Mouse (Mus musculus): ENCODE measurements around the gene Ssc4d.

The Ssc4d gene

GRCm38 (mm10) chr5:135975893-135976668 is 1.8 kb upstream of the Ssc4d start:
- DNase-seq = no peak

- DNase-seq = no peak
These were observed 2.5 kb downstream of the Ssc4d start for GRCm38 (mm10) chr5:135971876-135972275.

- no peak for DNase-seq
These were observed 4.1 kb downstream of the Ssc4d start for GRCm38 (mm10) chr5:135970247-135970646.

DNA sequence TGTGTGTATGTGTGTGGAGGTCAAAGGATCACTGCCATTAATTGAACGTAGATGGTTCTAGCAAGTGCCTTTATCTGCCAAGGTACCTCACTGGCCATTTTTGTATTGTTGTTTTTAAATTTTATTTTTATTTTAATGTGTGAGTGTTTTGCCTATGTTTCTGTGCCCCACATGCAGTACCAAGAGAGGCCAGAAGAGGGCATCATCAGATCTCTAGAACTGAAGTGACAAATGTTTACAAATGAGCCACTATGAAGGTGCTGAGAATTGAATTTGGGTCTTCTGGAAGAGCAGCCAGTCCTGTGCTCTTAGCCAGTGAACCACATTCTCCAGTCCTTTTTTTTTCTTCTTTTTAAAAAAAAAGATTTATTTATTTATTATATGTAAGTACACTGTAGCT is 5.5 kb downstream of the Ssc4d start:
- DNase-seq = peak; percentile 65

GRCm38 (mm10) chr5:135966866-135967265 is 7.5 kb downstream of the Ssc4d start:
- DNase-seq = no peak

DNA sequence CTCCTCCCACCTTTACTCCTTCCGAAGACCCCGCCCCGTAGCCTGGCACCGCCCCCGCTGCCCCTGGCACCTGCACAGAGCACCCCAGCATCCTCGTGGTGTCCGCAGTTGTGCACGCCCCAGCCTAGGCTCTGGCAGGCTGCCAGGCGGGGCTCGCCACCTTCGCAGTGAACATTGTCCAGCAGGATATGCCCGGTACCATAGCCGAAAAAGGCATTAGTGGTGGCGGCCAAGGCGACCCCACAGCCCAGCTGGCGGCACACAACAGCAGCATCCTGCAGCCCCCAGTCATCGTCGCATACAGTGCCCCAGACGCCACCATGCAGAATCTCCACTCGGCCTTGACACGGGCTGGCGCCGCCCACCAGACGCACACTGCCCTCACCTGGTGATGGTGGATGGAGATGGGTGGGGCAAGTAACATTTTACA is 8.8 kb downstream of the Ssc4d start:
- DNase-seq = peak; percentile 36

GRCm38 (mm10) chr5:135963280-135963627 is 11.1 kb downstream of the Ssc4d start:
- no peak for DNase-seq

GRCm38 (mm10) chr5:135962492-135963279 is 11.6 kb downstream of the Ssc4d start:
- peak; percentile 100 for DNase-seq

DNA sequence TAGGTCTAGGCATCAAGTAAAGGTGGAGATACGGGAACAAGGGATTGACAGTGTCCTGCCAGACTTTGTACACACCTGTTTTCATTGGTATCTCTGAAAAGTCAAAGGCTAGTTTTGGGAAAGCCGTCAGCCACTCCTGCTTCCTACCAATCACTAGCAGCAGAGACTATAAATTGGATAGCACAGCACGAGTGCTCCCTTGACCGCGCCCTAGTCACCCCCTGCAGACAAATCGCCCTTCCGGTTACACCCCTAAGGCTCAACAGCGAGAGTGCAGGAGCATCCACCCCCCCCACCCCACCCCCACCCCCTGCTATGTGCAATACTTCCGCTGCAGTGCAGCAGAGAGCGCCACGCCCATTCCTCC is 12.2 kb downstream of the Ssc4d start:
- DNase-seq = no peak

GRCm38 (mm10) chr5:135960909-135961635 is 13.3 kb downstream of the Ssc4d start:
- no peak for DNase-seq

DNA sequence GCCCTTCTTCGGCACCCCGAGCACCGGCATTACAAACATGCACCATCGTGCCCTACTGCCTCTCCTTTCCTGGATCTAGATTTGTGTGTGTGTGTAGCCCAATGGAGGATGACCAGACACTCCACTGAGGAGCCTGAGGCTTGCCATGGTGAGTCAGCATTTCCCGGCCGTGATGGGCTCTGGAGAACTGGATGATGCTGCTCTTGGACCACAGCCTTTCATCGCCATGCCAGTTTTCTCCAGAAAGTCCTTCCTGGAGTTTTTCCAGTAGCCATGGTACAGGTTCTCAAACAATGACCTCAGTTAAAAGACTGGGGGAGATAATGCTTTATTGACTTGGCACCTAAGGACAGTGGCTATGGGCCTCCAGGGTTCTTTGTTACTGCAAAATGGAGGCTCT is 14.4 kb downstream of the Ssc4d start:
- DNase-seq = no peak

DNA sequence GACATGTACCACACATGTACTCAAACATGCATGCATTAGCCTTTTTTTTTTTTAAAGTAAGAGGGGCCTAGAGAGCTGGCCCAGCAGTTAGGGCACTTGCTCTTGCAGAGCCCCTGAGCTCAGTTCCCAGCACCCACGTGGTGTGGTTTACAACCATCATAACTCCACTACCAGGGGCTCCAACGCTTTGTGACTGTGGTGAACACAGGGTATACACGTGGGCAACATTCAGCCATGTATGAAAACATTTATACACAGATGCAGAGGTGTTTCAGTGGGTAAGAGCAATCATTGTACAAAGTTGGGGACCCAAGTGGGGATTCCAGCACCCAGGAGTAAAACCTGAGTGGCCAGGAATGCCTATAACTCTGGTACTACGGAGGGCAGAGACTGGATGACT is 16.0 kb downstream of the Ssc4d start:
- no peak for DNase-seq

GRCm38 (mm10) chr5:135957207-135957974 is 16.9 kb downstream of the Ssc4d start:
- DNase-seq = peak; percentile 99

GRCm38 (mm10) chr5:135956300-135957206 is 17.8 kb downstream of the Ssc4d start:
- no peak for DNase-seq

DNA sequence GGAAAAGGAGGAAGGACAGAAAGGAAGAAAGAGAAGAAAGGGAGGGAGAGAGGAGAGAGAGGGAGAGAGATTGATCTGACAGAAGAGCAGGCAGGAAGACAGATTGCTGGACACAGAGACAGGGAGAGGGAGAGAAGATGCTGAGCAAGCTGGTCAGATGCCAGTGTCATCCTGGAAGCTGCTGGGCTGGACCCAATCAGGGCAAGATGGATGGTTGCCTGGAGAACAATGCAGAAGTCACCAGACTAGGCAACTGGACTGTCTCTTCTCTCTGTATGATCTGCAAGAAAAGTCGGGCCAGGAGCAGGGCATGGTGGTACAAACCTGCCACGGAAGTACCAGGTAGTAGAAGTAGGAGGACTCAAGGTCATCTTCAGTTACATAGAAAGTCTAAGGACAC is 21.5 kb downstream of the Ssc4d start:
- DNase-seq = no peak

DNA sequence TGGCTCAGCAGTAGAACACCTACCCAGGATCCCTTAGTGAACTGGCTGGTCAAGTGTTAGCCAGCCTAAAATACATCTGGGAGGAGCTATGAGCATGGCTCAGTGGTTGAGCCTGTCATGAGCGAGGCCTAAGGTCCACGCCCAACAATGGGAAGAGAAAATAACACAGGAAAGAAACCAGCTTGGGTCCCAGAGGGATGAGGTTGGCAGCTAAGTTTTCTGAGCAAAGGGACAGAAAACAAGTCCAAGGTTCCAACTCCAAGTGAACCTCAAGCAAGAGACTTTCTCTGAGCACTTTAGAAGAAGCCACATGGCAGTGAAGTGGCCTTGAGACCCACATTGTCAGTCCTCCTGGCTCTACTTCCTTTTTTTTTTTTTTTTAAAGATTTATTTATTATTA is 22.7 kb downstream of the Ssc4d start:
- no peak for DNase-seq

DNA sequence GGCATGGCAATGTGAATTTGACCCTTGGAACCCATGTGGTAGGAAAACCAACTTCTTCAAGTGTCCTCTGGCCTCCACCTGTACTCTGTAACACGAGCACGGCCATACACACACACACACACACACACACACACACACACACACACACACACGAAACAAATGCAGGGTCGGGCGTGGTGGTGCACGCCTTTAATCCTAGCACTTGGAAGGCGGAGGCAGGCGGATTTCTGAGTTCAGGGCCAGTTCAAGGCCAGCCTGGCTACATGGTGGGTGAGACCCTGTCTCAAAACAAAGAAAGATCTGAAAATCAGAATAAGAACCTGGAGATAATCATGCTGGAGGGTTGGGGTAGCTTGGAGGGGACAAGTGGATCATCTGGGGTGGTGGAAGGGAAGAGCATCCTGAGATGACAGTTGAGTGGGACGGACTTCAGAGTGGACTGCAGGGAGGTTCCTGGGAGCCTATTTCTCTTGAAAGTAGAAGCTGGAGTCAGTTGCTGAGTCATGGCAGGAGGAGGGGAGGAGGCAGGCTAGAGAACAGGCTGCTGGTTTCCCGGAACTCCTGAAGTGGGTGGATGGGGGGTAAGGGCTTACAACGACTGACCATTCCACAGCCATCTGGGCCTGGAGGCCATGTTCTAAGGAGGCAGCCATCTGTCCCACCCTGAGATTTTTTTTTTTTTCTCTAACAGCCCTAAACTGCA is 23.5 kb downstream of the Ssc4d start:
- peak; percentile 60 for DNase-seq

DNA sequence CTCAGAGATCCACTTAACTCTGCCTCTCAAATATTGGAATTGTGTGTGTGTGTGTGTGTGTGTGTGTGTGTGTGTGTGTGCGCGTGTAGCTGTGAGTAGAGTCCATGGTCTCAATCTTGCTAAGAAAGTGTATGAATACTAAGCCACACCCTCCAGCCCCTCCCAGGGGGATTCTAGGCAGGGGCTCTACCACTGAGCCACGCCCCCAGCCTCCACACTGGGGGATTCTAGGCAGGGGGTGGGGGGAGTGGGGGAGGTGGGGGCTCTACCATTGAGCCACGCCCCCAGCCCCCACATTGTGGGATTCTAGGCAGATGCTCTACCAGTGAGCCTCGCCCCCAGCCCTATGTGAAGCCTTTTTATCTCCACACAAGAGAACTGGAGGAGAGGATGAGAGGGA is 27.7 kb downstream of the Ssc4d start:
- DNase-seq = no peak

DNA sequence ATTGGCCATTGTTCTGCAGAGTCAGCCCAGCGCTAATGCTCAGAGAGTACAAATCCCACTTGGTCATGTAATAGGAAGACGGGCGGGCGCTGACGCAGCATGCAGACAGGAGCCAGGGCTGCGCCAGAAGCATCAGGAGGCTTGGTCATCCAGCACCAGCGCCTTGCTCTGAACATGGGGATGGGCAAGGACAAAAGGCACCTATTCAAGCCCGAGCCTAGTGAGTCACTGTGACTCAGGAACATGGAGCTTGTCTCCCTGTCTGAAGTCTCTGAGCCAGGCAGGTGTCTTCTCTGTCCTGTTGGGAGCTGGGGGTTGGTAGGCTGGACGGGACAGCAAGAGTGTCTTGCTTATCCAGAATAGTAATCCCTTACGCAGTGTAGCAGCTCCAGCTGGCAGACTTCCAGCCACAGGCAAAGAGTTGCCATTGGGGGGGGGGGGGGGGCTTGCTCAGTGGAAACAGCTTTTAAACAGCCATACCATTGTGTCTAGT is 28.4 kb downstream of the Ssc4d start:
- peak; percentile 66 for DNase-seq

DNA sequence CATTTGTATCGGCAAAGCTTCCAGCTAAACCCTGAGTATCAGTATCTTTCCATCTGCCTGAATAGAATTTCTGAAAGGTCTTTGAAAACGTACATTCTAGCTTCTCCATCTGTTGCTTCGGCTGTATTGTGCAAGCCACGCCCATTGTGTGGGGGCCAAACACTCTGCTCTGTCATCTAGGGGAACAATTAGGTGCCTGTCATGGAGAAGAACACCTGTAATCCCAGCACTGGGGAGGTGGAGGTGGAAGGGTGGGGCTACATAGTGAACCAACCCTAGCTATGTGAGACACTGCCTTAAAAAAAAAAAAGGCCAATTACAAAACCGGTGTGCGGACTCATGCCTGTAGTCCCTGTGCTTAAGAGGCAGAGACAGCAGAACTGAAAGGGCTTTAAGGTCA is 31.6 kb downstream of the Ssc4d start:
- no peak for DNase-seq

DNA sequence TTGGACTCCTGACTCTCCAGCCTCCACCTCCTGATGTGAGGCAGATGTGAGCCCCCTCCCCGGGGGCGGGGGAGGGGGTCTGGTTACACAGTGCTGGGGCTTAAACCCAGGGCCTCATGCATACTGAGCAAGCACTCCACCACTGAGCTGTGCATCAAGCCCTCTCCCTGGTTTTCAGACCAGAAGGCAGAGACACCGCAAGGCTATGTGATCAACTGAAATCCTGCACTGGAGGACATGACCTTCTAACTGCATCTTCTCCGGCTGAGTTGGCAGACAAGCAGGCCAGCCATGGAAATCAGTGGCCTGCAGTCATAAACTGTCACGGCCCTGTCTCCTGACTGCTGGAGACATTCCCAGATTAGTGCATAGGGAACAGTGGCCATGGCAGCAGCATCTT is 33.7 kb downstream of the Ssc4d start:
- DNase-seq = peak; percentile 77

All from retina, postnatal 1 day (tissue).